Mouse (Mus musculus): ENCODE results near the gene Slc26a5. TPM values are rescaled to one million over a fixed set of nuclear protein-coding genes. Genes with fewer than 3 reads are reported as not detected.
A peak's percentile ranks its signal among the peaks of the same experiment; 100 is the strongest.

Gene Slc26a5
- polyA plus RNA-seq, 1 experiment from 2014 or later = 0.09 TPM

GRCm38 (mm10) chr5:21803691-21804188 lies 61.7 kb downstream of the Slc26a5 start:
- Histone ChIP-seq H3K9ac (replicated peaks) (no peak overlapping the region), H3K36me3 (peaks cover 45% of the 10 kb centered on the region), H3K27ac (replicated peaks) (no peak overlapping the region), H3K4me2 (replicated peaks) (no peak overlapping the region), H3K9me3 (no peaks in the 10 kb centered on the region), H3K4me1 (no peaks in the 10 kb centered on the region), H3K4me3 (no peak overlapping the region), H3K27me3 (no peaks in the 10 kb centered on the region)
- 76% methylated on average over 12 of the region's 12 CpGs for WGBS
- no peak for ATAC-seq (replicated peaks)

DNA sequence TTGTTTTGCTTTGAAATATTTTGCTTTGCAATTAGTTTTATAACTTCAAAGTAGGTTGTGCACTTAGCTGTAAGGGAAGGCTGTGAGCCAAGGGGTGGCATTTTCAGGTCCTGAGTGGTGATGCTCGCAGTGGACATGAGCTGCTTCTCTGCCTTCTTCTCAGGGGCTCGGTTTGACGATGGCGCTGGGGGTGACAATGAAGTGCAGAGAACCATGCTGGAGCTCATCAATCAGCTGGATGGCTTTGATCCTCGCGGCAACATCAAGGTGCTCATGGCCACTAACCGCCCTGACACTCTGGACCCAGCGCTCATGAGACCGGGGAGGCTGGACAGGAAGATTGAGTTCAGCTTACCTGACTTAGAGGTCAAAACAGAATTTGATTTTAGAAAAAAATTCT lies 62.5 kb downstream of the Slc26a5 start:
- Histone ChIP-seq H3K4me3 (no peak overlapping the region), H3K36me3 (peaks cover 51% of the 10 kb centered on the region), H3K9ac (replicated peaks) (no peak overlapping the region), H3K4me2 (replicated peaks) (no peak overlapping the region), H3K4me1 (no peaks in the 10 kb centered on the region), H3K27ac (replicated peaks) (no peak overlapping the region), H3K27me3 (no peaks in the 10 kb centered on the region), H3K9me3 (no peaks in the 10 kb centered on the region)
- no peak for ATAC-seq (replicated peaks)
- WGBS = 97% methylated on average over 9 of the region's 9 CpGs

DNA sequence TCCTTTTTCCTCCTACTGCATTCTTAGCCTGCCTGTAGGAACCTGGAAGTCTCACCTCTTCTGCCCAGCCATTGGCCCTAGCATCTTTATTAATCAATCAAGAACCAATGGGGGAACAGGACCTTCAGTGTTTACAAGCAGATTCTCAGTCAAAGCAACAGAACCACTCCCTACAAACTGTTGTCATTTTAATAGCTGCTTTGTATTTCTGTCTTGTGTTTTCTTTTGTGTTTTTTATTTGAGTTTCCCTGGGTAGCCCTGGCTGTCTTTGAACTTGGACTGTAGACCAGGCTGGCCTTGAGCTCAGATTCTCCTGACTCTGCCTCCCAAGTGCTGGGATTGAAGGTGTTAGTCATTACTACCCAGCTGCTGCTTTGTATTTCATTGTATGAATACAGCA lies 73.2 kb downstream of the Slc26a5 start:
- Histone ChIP-seq H3K4me3 (no peak overlapping the region), H3K36me3 (peaks cover 18% of the 10 kb centered on the region), H3K27ac (replicated peaks) (no peak overlapping the region), H3K9me3 (no peaks in the 10 kb centered on the region), H3K9ac (replicated peaks) (no peak overlapping the region), H3K4me1 (peaks cover 27% of the 10 kb centered on the region), H3K27me3 (no peaks in the 10 kb centered on the region), H3K4me2 (replicated peaks) (no peak overlapping the region)
- ATAC-seq (replicated peaks) = no peak

DNA sequence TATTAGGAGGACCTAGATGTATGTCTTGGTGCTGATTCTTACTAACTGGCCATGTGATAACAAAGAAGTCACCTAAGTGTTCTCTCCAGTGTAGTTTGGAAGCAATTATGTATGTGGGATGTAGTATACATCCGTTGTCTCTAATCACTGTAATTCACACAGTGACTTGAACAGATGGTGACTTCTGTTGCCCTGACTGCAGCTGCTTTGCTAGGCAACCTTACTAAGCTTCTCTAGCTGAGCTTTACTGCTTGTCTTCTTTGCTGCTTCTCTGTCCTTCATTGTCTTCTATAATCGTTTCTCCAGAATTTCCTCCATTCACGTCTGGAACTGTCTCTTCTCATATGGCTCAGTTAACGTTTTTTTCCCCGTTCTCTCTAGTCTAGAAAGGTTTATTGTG lies 76.3 kb downstream of the Slc26a5 start:
- 69% methylated on average over 5 of the region's 5 CpGs for WGBS
- Histone ChIP-seq H3K27me3 (no peaks in the 10 kb centered on the region), H3K9me3 (no peaks in the 10 kb centered on the region), H3K4me3 (no peak overlapping the region), H3K4me2 (replicated peaks) (no peak overlapping the region), H3K9ac (replicated peaks) (no peak overlapping the region), H3K27ac (replicated peaks) (no peak overlapping the region), H3K36me3 (no peaks in the 10 kb centered on the region; the same call in 1 of the 2 replicates), H3K4me1 (peaks cover 35% of the 10 kb centered on the region)
- ATAC-seq (replicated peaks) = no peak

DNA sequence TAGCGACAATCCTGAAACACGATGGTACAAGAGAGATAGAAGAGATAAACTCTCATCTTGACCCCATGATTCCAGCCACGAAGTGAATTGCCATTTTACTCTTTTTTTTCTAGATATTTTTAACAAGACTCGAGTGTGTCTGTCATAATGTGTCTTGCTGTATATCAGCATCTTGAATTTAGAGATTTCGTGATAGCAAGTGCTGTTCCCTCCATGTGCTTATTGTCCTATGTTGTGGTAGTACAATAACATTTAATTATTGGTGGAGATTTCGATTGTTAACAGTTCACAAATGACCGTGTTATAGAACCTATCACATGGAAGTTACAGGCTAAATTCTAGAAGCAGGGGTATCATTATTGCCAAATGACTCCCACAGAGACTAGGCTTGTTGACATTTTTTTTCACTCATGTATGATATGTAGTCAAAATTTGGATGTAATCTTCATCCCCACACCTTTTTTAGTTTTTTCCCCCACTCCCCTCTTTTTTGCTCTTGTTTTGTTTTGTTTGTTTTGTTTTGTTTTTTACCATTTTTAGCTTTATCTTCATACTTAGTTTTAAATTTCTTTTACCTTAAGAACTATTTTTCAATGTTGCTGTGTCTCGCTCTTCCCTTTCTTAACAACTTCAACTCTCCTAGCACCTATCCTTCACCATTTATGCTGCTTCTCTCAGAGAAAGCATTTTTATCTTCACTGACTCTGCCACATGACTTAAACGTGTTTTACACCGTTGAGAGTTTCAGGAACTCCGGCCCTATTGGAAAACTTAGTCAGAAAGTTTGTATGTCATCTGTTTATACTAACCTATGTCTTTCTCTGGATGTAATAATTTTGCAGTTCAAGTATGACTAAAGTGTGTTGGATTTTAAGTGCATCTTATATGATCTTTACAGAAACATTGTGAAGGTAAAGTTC lies 78.0 kb downstream of the Slc26a5 start:
- Histone ChIP-seq H3K27ac (replicated peaks) (peak overlapping the region; percentile 85), H3K9ac (replicated peaks) (peak overlapping the region; percentile 88), H3K36me3 (peaks cover 7% of the 10 kb centered on the region), H3K4me2 (replicated peaks) (peak overlapping the region; percentile 48), H3K4me1 (peaks cover 36% of the 10 kb centered on the region), H3K4me3 (peak overlapping the region; percentile 78), H3K27me3 (no peaks in the 10 kb centered on the region), H3K9me3 (no peaks in the 10 kb centered on the region)
- ATAC-seq (replicated peaks) = no peak
- 38% methylated on average over 11 of the region's 11 CpGs for WGBS

GRCm38 (mm10) chr5:21786258-21787185 lies 78.9 kb downstream of the Slc26a5 start:
- H3K4me2 ChIP-seq (replicated peaks) = peak overlapping the region; percentile 48
- no peaks in the 10 kb centered on the region for H3K9me3 ChIP-seq
- peak overlapping the region; percentile 85 for H3K27ac ChIP-seq (replicated peaks)
- no peaks in the 10 kb centered on the region for H3K27me3 ChIP-seq
- 2% methylated on average over 51 of the region's 51 CpGs for WGBS
- H3K4me3 ChIP-seq = peak overlapping the region; percentile 78
- H3K4me1 ChIP-seq = peaks cover 36% of the 10 kb centered on the region
- peak overlapping the region; percentile 88 for H3K9ac ChIP-seq (replicated peaks)
- peaks cover 16% of the 10 kb centered on the region for H3K36me3 ChIP-seq
- peak; percentile 87 for ATAC-seq (replicated peaks)

- H3K4me3 ChIP-seq = no peak overlapping the region
- H3K36me3 ChIP-seq = peaks cover 23% of the 10 kb centered on the region
- peak overlapping the region; percentile 48; the same call in 1 of the 2 replicates for H3K4me2 ChIP-seq (replicated peaks)
- no peaks in the 10 kb centered on the region for H3K9me3 ChIP-seq
- peak overlapping the region; percentile 85; the same call in 1 of the 2 replicates for H3K27ac ChIP-seq (replicated peaks)
- H3K9ac ChIP-seq (replicated peaks) = no peak overlapping the region
- H3K27me3 ChIP-seq = no peaks in the 10 kb centered on the region
- WGBS = 73% methylated on average over 7 of the region's 7 CpGs
- H3K4me1 ChIP-seq = peaks cover 36% of the 10 kb centered on the region
- ATAC-seq (replicated peaks) = no peak
Observed at GRCm38 (mm10) chr5:21785776-21786175, 79.6 kb downstream of the Slc26a5 start.

- under 1% methylated on average over 37 of the region's 37 CpGs for WGBS
- peak within 1 kb of the TSS; percentile 85 for H3K4me3 ChIP-seq
- no peaks in the 10 kb centered on the region for H3K9me3 ChIP-seq
- H3K9ac ChIP-seq (replicated peaks) = peak within 1 kb of the TSS; percentile 88
- no peaks in the 10 kb centered on the region for H3K27me3 ChIP-seq
- peaks cover 30% of the 10 kb centered on the region for H3K36me3 ChIP-seq
- H3K27ac ChIP-seq (replicated peaks) = peak within 1 kb of the TSS; percentile 85
- peaks cover 34% of the 10 kb centered on the region for H3K4me1 ChIP-seq
- peak within 1 kb of the TSS; percentile 95 for H3K4me2 ChIP-seq (replicated peaks)
- ATAC-seq (replicated peaks) = peak; percentile 98
Observed at GRCm38 (mm10) chr5:21785053-21785452, 80.4 kb downstream of the Slc26a5 start, which contains the start of the genes Dnajc2 and Psmc2. Gene Dnajc2 (minus strand): TSS chr5:21785251. Gene Psmc2 (plus strand): TSS chr5:21785283.

DNA sequence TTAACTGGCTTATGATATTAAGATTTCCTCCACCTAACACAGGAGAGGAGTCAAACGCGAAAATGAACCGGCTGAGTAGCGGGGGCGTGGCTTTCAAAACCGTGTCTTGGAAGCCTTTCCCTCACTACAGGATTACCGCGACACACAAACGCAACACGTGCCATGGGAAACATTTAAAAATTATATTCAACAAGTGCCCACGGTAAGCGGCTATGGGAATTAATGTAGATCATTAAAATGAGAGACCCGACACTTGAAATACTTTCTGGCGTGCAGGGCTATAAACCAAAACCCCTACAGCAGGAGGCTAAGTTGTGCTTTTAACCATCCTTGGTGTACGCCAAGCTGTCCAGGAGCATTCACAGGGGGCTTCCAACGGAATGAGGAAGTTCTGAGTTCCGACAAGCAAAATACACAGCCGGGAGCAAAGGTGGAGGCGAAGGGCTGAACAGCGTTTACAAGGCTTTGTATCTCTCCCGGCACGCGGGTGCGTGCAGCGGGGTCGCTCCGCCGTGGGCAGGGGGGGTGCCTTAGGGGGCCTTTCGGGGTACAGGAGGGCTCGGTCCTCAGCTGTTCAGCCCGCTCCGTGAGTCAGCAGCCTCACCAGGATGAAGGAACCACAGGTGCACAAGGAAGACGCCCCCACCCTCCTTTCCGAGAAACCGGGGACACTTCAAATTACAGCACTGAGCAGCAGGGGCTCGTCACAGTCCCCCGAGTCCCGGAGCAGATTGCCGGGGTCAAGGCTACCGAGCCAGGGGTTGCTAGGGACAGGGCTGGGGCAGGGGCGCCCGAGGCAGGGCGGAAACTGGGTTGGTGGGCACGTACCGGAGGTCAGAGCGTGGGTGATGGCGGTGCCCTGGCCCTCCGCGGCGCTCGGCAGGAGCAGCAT lies 81.0 kb downstream of the Slc26a5 start:
- Histone ChIP-seq H3K27me3 (no peaks in the 10 kb centered on the region), H3K4me3 (peak overlapping the region; percentile 85), H3K27ac (replicated peaks) (peak overlapping the region; percentile 64), H3K9ac (replicated peaks) (peak overlapping the region; percentile 78), H3K36me3 (peaks cover 37% of the 10 kb centered on the region), H3K4me2 (replicated peaks) (peak overlapping the region; percentile 95), H3K4me1 (peaks cover 32% of the 10 kb centered on the region), H3K9me3 (no peaks in the 10 kb centered on the region)
- WGBS = under 1% methylated on average over 46 of the region's 51 CpGs
- peak; percentile 86 for ATAC-seq (replicated peaks)

GRCm38 (mm10) chr5:21776491-21776890 lies 88.9 kb downstream of the Slc26a5 start:
- Histone ChIP-seq H3K4me1 (no peaks in the 10 kb centered on the region), H3K9me3 (no peaks in the 10 kb centered on the region), H3K27me3 (no peaks in the 10 kb centered on the region), H3K36me3 (peaks cover 66% of the 10 kb centered on the region), H3K4me3 (no peak overlapping the region), H3K4me2 (replicated peaks) (no peak overlapping the region), H3K27ac (replicated peaks) (no peak overlapping the region), H3K9ac (replicated peaks) (no peak overlapping the region)
- 96% methylated on average over 6 of the region's 6 CpGs for WGBS
- no peak for ATAC-seq (replicated peaks)

DNA sequence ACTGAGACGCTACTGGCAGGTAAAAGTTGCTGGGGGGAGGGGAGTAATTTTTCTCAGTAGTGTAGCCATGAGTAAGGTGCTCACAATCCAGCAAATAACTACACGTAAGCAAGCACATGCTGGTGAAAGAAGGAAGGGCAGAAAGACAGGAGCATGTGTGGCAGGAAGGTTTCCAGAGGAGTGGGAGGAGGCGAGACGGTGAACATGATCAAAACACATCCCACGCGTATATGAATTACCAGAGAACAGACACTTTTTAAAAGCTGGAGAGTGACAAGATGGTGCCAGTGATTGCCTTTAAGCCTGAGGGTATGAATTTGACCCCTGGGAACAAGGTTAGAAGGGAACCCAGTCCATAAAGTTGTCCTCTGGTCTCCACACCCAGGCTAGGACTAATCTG lies 95.6 kb downstream of the Slc26a5 start:
- Histone ChIP-seq H3K36me3 (peaks cover 60% of the 10 kb centered on the region), H3K4me2 (replicated peaks) (no peak overlapping the region), H3K9ac (replicated peaks) (no peak overlapping the region), H3K27me3 (no peaks in the 10 kb centered on the region), H3K27ac (replicated peaks) (no peak overlapping the region), H3K4me1 (no peaks in the 10 kb centered on the region), H3K9me3 (no peaks in the 10 kb centered on the region), H3K4me3 (no peak overlapping the region)
- WGBS = 93% methylated on average over 6 of the region's 6 CpGs
- no peak for ATAC-seq (replicated peaks)
